Mouse (Mus musculus) gastrocnemius, adult 2 months (tissue): ENCODE measurements around the gene B4galnt4. TPM values are rescaled to one million over a fixed set of nuclear protein-coding genes. Genes with fewer than 3 reads are reported as not detected.
A peak's percentile ranks its signal among the peaks of the same experiment; 100 is the strongest.

Experiments
- DNase-seq: peaks from one replicate; pipeline ENCODE4 v3.0.0; 2022
- H3K27ac ChIP-seq: fragments of 200-600 bp; 2 replicates; pipeline ENCODE4 v1.8.1; 2022; ENCODE audit warnings: mild to moderate bottlenecking
- H3K4me3 ChIP-seq: fragments of 200-600 bp; 2 replicates; pipeline ENCODE4 v1.8.1; 2022; ENCODE audit warnings: mild to moderate bottlenecking, moderate library complexity
- CTCF ChIP-seq: fragments of 200-600 bp; IDR thresholded peaks from 2 replicates; pipeline ENCODE4 v1.8.1; 2022; ENCODE audit warnings: antibody characterized with exemption, mild to moderate bottlenecking, moderate library complexity
- intact Hi-C: fragments of 180-260 bp; cut with DNase I; formaldehyde crosslinking; loops from one replicate; pipeline ENCODE4 v1.15.1; 2025
- total RNA-seq, 2 experiments: library from RNA; stranded (reverse); gene quantifications; 2 replicates each; pipeline ENCODE4 v1.2.3; 2021

B4galnt4 gene
- total RNA-seq, 2 experiments from 2014 or later, result 0.17 to 0.18 TPM

GRCm38 (mm10) chr7:141120605-141121004, 59.7 kb downstream of the B4galnt4 start:
- intact Hi-C loops, result no loop called here

GRCm38 (mm10) chr7:141121051-141121531, 60.2 kb downstream of the B4galnt4 start:
- Histone ChIP-seq H3K4me3 (no peak overlapping the region), H3K27ac (peak overlapping the region; percentile 13)
- no peak for TF ChIP-seq CTCF
- DNase-seq, result no peak
- intact Hi-C loops, result no loop called here

More at GRCm38 (mm10) chr7:141120605-141121004, 59.7 kb downstream of the B4galnt4 start:
- TF ChIP-seq CTCF, result no peak
- H3K4me3 ChIP-seq, result no peak overlapping the region
- H3K27ac ChIP-seq, result no peak overlapping the region
- DNase-seq, result no peak

Other genes with a start within 250 kb of the B4galnt4 start
- not detected for gene Zfp941, start 238.9 kb upstream of the B4galnt4 start, total RNA-seq
- not detected for gene Urah, start 226.1 kb upstream of the B4galnt4 start, total RNA-seq
- gene Scgb1c1, start 215.6 kb upstream of the B4galnt4 start, total RNA-seq, result not detected
- not detected for gene Odf3, start 213.3 kb upstream of the B4galnt4 start, total RNA-seq
- gene Gm45785, start 204.8 kb upstream of the B4galnt4 start, total RNA-seq, result not detected
- 10 to 100 TPM; 12.7 TPM for gene Ric8a, start 204.1 kb upstream of the B4galnt4 start, total RNA-seq
- 1 to 10 TPM; 6.0 to 6.9 TPM for gene Bet1l, start 203.5 kb upstream of the B4galnt4 start, total RNA-seq
- gene Psmd13, start 179.1 kb upstream of the B4galnt4 start, total RNA-seq, result 10 to 100 TPM; 84.5 to 89.3 TPM
- gene Sirt3, start 178.8 kb upstream of the B4galnt4 start, total RNA-seq, result 10 to 100 TPM; 20.4 to 27.3 TPM
- gene Cox8b, start 160.7 kb upstream of the B4galnt4 start, total RNA-seq, result 1,000 to 10,000 TPM; 2,055 to 2,295 TPM
- not detected for gene Nlrp6, start 140.2 kb upstream of the B4galnt4 start, total RNA-seq
- gene Pgghg, start 119.7 kb upstream of the B4galnt4 start, total RNA-seq, result 1 to 10 TPM; 3.8 to 5.6 TPM
- under 1 TPM in 1 of 2 experiments, not detected in 1; 0.33 TPM for gene Ifitm5, start 110.8 kb upstream of the B4galnt4 start, total RNA-seq
- not detected for gene Gm45717, start 105.2 kb upstream of the B4galnt4 start, total RNA-seq
- gene Ifitm2, start 105.1 kb upstream of the B4galnt4 start, total RNA-seq, result 10 to 100 TPM; 42.2 to 82.6 TPM
- gene Ifitm1, start 93.9 kb upstream of the B4galnt4 start, total RNA-seq, result 1 to 10 TPM in 1 of 2 experiments, under 1 TPM in 1; 0.69 to 1.4 TPM
- gene Ifitm3, start 50.3 kb upstream of the B4galnt4 start, total RNA-seq, result 10 to 100 TPM; 30.8 to 49.0 TPM
- not detected for gene Ifitm6, start 43.2 kb upstream of the B4galnt4 start, total RNA-seq
- gene Gm17387, start 32.0 kb upstream of the B4galnt4 start, total RNA-seq, result not detected
- not detected for gene Pkp3, start 17.1 kb downstream of the B4galnt4 start, total RNA-seq
- 1 to 10 TPM; 1.7 TPM for gene Sigirr, start 39.5 kb downstream of the B4galnt4 start, total RNA-seq
- not detected for gene Ano9, start 56.7 kb downstream of the B4galnt4 start, total RNA-seq
- 10 to 100 TPM; 19.5 to 20.5 TPM for gene Ptdss2, start 61.3 kb downstream of the B4galnt4 start, total RNA-seq
- 10 to 100 TPM; 46.5 to 50.9 TPM for gene Rnh1, start 111.8 kb downstream of the B4galnt4 start, total RNA-seq
- 100 to 1,000 TPM; 117 to 119 TPM for gene Hras, start 132.9 kb downstream of the B4galnt4 start, total RNA-seq
- gene Lrrc56, start 133.1 kb downstream of the B4galnt4 start, total RNA-seq, result 1 to 10 TPM; 1.7 to 2.1 TPM
- gene Lmntd2, start 153.0 kb downstream of the B4galnt4 start, total RNA-seq, result not detected
- under 1 TPM in 1 of 2 experiments, not detected in 1; 0.28 TPM for gene Rassf7, start 154.8 kb downstream of the B4galnt4 start, total RNA-seq
- gene Phrf1, start 167.7 kb downstream of the B4galnt4 start, total RNA-seq, result 10 to 100 TPM; 22.4 to 28.1 TPM
- gene Irf7, start 205.4 kb downstream of the B4galnt4 start, total RNA-seq, result 1 to 10 TPM; 1.1 TPM
- not detected for gene Cdhr5, start 215.7 kb downstream of the B4galnt4 start, total RNA-seq
- gene Sct, start 218.0 kb downstream of the B4galnt4 start, total RNA-seq, result not detected
- not detected for gene Drd4, start 230.9 kb downstream of the B4galnt4 start, total RNA-seq